Mouse (Mus musculus) 416B (cell line): ENCODE results near the gene Hras.

Experiments used
- DNase-seq: peaks from one replicate; pipeline ENCODE4 v3.0.0; 2011; ENCODE audit warnings: low read depth

Hras gene

GRCm38 (mm10) chr7:141193948-141194347 lies at the start of gene Hras, which contains the start of gene Lrrc56:
Gene Hras, minus strand, starts transcription at chr7:141194005.
Gene Lrrc56, plus strand, starts transcription at chr7:141194157.
- peak; percentile 98 for DNase-seq

GRCm38 (mm10) chr7:141231551-141231950 lies 37.7 kb upstream of the Hras start:
- DNase-seq = no peak

GRCm38 (mm10) chr7:141231111-141231510 lies 37.3 kb upstream of the Hras start:
- DNase-seq = no peak

- no peak for DNase-seq
Observed at GRCm38 (mm10) chr7:141230570-141230969, 36.8 kb upstream of the Hras start.

GRCm38 (mm10) chr7:141229702-141230101 lies 35.9 kb upstream of the Hras start:
- DNase-seq = no peak

GRCm38 (mm10) chr7:141228279-141229067 lies 34.7 kb upstream of the Hras start, which contains the start of gene Phrf1:
Gene Phrf1, plus strand, starts transcription at chr7:141228784.
- peak; percentile 95 for DNase-seq

GRCm38 (mm10) chr7:141227796-141228195 lies 34.0 kb upstream of the Hras start:
- no peak for DNase-seq

- peak; percentile 30 for DNase-seq
Observed at GRCm38 (mm10) chr7:141226535-141226934, 32.7 kb upstream of the Hras start.

GRCm38 (mm10) chr7:141222696-141223215 lies 29.0 kb upstream of the Hras start:
- no peak for DNase-seq

- DNase-seq = no peak
Observed at GRCm38 (mm10) chr7:141222126-141222467, 28.3 kb upstream of the Hras start.

- peak; percentile 99 for DNase-seq
Observed at GRCm38 (mm10) chr7:141221249-141222125, 27.7 kb upstream of the Hras start.

GRCm38 (mm10) chr7:141220377-141220776 lies 26.6 kb upstream of the Hras start:
- DNase-seq = no peak

- no peak for DNase-seq
Observed at GRCm38 (mm10) chr7:141219558-141220099, 25.8 kb upstream of the Hras start.

GRCm38 (mm10) chr7:141218557-141219133 lies 24.8 kb upstream of the Hras start:
- no peak for DNase-seq

- no peak for DNase-seq
Observed at GRCm38 (mm10) chr7:141218141-141218540, 24.3 kb upstream of the Hras start.

GRCm38 (mm10) chr7:141217343-141218013 lies 23.7 kb upstream of the Hras start:
- DNase-seq = no peak

GRCm38 (mm10) chr7:141216894-141217293 lies 23.1 kb upstream of the Hras start:
- DNase-seq = no peak

- peak; percentile 90 for DNase-seq
Observed at GRCm38 (mm10) chr7:141215880-141216733, 22.3 kb upstream of the Hras start.

GRCm38 (mm10) chr7:141215101-141215879 lies 21.5 kb upstream of the Hras start, which contains the start of gene Rassf7:
Gene Rassf7, plus strand, starts transcription at chr7:141215860.
- DNase-seq = peak; percentile 95

- DNase-seq = no peak
Observed at GRCm38 (mm10) chr7:141214310-141214709, 20.5 kb upstream of the Hras start.
